Mouse (Mus musculus) common myeloid progenitor, adult 5-6 weeks (primary cell): ENCODE measurements at regions not wholly inside any gene's neighbourhood (a gene's known extent, or its start where the extent isn't known, plus 50 kb on each side); places are given as distances from the start of the nearest gene placed in this dataset.

Experiments
- ATAC-seq: replicated peaks from 2 replicates; pipeline ENCODE4 v1.8.0; 2016; ENCODE audit warnings: low read depth, mild to moderate bottlenecking, moderate TSS enrichment, inconsistent platforms; ENCODE audit not compliant: poor library complexity, severe bottlenecking

GRCm38 (mm10) chr4:98282275-98282674 lies 100.8 kb downstream of the Tm2d1 start:
- ATAC-seq = peak; percentile 96

DNA sequence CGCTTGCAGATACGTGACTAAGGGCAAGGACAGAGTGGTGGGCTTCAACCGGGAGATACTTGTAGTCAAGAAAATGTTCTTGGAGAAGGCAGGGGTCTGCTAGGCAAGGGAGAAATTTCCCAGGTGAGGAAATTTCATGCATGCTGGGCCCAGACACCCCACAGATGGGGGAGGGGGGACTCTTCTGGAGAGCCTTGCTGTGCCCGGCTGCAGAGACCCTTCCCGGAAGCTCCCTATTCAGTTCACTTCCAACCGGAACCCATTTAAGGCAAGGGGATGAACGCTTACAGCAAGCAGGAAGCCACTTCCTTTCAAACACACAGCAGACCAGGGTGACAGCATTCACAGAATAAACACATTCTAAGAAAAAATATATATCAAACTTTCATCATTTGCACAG lies 124.8 kb downstream of the Tm2d1 start:
- no peak for ATAC-seq

- no peak for ATAC-seq
Measured at GRCm38 (mm10) chr4:98257711-98258110, 125.4 kb downstream of the Tm2d1 start.

DNA sequence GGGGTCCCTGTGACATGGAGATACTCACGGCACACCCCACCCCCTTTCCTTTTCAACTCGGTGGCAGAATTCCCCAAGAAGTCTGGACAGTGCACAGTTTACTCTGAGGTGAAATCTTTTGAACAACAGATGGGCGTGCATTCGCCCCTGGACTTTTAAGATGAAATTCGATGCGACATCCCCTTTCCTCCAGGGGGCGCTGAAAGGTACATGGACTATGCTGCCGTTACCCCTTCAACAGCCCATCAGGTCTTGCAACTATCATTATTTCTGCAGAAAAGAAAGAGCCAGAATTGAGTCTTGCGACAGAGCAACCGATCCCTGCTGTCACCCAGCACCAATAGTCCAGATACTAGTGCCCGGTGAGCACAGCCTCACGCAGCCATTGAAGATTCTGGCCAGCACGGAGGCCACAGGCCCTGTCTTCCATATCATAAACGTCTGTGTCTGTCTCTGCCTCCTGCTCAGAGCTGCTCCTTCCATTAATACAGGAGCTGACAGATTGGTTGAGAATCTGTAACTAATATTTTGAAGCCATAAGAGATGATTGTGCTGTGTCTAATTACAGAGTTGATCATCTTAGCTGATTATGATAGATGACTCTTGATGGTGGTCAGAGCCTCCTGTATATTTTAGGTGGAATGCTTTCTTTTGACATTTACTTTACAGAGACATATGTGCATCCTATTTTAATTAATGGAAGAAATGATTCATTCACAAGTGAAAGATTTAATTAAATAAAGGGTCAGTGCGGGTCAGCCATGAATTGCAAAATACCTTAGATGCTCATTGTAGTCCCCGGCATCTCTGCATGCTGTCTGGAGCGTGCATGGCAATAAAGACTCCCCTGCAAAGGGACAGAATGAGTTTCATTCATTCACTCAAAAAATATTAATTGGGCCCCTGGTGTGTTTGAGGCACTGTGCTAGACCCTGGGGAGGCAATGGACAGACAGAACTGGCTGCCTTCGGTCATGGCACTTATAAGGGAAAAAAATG lies 128.0 kb downstream of the Tm2d1 start:
- ATAC-seq = peak; percentile 73

GRCm38 (mm10) chr4:98243941-98244929 lies 138.9 kb downstream of the Tm2d1 start:
- ATAC-seq = 0 out of 2 replicates have a peak, but pooled peaks have one; percentile 26

DNA sequence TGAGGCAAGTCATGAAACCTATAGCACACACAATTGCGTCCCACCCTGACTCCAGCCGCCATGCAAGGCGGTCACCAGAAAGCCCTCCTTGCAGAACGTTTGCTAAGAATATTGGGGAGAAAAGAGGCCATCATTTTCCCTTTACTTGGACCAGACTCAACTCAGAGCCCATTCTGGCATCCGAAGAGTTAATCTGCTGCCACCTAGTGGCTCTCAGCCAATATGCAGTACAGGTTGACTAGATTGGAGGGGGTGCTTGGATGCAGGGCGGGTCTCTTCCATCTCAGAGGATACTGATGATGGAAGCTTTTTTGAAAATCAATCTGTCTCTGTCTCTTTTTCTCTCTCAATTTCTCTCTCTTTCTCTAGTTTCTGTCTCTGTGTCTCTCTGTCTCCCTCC lies 139.6 kb downstream of the Tm2d1 start:
- ATAC-seq = peak; percentile 83

- ATAC-seq = no peak
Measured at GRCm38 (mm10) chr4:98241921-98242320, 141.2 kb downstream of the Tm2d1 start.

DNA sequence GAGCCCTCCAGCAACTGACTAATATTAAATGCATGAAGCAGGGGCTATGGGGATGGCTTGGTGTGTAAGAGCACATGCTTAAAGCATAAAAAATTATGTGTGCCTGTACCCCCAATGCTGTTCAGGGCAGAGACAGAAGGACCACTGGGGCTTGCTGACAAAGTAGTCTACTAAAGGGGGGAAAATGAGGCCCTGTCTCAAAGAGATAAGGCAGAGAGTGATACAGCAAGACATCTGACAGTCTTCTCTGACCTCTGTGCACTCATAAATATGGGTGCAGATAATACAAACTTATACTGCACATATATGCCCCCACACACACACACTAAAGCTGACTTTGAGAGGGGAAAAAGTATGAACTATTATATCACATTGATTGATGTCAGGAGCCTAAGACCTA lies 142.8 kb downstream of the Tm2d1 start:
- ATAC-seq = no peak

DNA sequence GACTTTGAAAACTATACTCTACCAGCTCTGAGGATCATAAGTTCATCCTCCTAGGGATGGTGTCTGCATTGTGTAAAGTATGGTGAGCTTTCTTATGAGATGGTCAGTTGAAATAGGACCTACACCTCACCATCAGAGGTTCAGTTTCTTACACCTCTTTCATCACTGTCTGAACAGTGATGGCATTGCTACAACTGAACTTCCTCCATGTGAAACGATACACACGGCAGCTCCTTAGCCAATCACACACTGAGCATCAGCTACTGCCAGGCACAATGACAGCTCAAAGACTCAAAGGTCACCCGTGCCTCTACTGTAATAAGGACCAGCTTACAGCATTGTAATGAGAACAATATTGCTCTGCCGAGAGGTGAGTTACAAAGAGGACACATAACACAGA lies 145.0 kb downstream of the Tm2d1 start:
- no peak for ATAC-seq

GRCm38 (mm10) chr4:98237475-98237874 lies 145.6 kb downstream of the Tm2d1 start:
- no peak for ATAC-seq

DNA sequence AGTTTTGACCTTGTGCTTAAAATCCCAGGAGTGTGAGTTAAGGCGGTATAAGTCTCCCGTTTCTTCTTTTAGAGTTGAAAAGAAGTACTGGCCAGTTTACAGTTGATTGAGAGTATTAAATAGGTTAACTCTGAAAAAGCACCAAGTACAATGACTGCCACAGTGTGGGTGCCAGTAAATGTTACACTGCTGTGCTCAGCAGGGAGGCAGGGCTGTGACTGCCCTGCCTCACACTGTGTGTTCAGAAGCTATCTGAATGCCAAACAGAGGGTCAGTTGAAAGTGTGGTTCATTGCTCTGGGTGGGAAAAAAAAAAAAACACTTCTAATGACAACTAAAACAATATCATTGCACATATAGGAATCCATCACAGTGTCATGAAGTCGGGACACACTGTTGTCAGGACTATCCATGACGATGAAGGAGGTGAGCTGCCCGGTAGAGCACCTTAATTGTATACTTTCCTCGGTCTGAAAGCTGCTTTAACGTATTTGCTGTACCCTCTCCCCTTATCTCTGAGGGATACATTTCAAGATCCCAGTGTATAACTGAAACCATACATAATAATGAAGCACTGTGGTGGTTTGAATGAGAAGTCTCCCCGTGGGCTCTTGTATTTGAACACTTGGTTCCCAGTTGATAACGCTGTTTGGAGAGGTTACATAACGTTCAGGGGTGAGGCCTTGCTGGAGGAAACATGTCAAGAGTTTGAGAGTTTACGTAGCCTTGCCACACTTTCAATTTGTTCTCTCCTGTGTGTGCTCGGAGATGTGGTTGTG lies 146.9 kb downstream of the Tm2d1 start:
- ATAC-seq = peak; percentile 53

DNA sequence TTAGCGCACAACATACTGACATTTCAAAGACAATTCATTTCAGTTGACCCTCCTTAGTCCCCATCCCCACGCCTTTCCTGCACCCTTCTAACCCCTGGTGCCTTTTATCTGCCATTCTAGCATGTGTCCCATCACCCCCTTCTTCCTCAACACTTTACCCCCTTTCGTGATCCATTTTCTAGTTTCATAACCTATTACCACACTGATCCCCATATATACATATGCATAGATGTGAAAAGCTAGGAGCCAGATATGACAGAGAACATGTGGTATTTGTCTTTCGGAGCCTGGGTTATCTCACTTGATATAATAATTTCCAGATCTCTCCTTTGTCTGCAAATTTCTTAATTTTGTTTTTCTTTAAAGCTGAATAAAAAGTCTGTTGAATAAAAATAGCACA lies 154.9 kb downstream of the Tm2d1 start:
- no peak for ATAC-seq

- no peak for ATAC-seq
Measured at GRCm38 (mm10) chr4:98224366-98224765, 158.7 kb downstream of the Tm2d1 start.

DNA sequence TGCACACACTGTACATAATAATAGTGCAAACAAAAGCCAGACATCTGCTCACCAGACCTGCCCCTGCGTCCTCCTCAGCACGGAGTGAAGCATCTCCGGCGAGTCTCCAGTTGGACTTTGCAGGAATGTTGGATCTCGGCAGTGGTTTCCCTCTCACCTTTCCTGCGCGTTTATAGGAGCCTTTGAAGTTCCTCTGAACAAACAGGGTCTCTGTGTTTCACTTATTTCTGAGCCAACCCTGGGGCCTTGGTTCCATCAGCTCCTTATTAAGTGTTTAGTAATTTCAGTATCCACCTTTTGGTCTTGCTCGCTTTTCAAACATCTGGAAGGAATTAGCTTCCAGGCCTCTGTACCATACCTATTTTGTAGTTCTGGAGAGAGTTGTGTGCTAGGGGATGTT lies 159.7 kb downstream of the Tm2d1 start:
- no peak for ATAC-seq

- no peak for ATAC-seq
Measured at GRCm38 (mm10) chr4:98221566-98221965, 161.5 kb downstream of the Tm2d1 start.

DNA sequence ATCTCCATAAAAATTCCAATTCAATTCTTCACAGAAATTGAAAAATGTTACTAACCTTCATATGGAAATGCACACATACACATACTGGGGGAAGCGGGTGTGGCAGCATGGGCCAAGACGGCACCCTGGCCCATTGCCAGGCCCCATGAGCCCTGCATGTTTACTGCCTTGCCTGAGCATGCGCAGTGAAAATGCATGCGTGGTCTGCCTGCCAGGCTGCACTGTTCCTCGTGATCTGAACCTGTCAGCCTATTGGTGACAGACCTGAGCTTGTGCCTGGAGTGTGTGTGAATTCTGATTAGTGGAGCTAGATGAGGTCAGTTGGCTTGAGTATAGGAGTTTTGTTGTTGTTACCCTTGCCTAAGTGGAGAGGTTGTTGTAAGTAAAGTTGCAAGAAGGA lies 167.9 kb downstream of the Tm2d1 start:
- no peak; the same call in 1 of the 2 replicates for ATAC-seq

GRCm38 (mm10) chr4:98207446-98207845 lies 175.7 kb downstream of the Tm2d1 start:
- no peak for ATAC-seq

DNA sequence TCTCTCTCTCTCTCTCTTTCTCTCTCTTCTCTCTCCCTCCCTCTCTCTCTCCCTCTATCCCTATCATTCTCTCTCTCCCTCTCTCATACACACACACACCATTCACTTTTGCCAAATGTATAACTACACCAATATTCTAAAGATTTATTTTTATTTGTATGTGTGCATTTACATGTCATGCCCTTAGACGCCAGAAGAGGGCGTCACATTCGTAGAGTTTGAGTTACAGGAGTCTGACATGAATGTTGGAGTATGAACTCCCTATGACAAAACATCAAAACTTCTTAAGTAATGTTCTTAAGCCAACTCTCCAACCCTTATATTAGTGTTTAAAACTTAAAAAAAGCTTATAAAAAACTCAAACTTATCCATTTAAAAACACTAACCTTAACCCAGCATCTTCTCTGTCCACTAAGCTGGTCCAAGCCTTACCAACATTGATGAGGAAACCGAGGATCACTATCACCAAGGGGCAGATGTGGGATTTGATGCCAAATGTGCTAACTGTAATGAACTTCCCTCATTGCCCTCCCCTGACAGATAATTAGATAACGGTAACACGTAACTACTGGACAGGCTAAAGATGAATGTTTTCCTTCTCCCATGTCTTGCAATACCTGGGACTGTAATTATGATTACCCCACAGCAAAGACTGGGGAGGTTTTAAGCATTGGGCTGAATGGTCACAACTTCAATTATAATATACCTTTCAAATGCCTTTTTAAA lies 176.7 kb downstream of the Tm2d1 start:
- 0 out of 2 replicates have a peak, but pooled peaks have one; percentile 13 for ATAC-seq

- no peak for ATAC-seq
Measured at GRCm38 (mm10) chr4:98203129-98203528, 180.0 kb downstream of the Tm2d1 start.
